Mouse (Mus musculus): Measurements from ENCODE around the gene Lamp1. TPM values are rescaled to one million over a fixed set of nuclear protein-coding genes. Genes with fewer than 3 reads are reported as not detected.

Lamp1 gene
- polyA plus RNA-seq, 1 experiment from 2014 or later = 272 TPM

DNA sequence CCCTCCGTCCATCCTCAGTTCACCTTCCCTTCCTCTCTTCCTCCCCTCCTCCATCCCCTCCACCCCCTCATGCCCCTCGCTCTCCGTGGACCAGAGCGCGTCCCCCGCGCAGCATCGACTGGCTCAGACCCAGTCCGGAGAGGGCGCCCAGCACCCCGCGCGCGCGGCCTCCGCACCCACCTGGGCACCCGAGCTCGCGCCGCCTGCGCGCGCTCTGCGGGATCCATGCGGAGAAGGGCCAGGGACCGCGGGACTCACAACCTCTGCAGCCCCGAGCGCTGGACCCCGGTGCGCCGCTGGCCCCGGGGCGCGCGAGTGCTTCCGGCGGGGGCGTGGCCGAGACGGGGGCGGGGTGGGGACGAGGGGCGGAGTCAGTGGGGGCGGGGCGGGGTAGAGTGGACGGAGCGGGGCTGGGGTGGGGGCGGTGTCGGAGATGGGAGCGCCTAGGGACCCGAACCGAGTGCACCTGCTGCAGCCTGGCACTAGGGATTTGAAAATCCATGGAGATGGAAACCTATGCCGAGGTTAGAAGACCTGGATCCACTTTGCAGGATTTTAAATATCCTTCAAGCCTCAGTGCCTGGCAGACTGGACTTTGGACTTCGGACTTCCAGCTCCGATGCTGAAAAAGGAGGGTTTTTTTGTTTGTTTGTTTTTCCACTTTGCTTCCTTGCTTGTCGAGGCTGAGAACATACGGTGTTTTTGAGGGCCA is 41.5 kb downstream of the Lamp1 start, which contains the start of gene Grtp1:
Grtp1 (minus strand) TSS at position 320 of the 712 bp plus-strand sequence.
- H3K9me3 ChIP-seq (ENCODE audit: control insufficient read depth, low read depth, low read length) = no peaks in the 10 kb centered on the region
- peak; percentile 70 for ATAC-seq (ENCODE audit: insufficient number of reproducible peaks, insufficient read depth, low FRiP score, low read depth)
- peak within 1 kb of the TSS; percentile 77 for H3K4me2 ChIP-seq (replicated peaks; ENCODE audit: low read depth, low read length)
- no peaks in the 10 kb centered on the region for H3K36me3 ChIP-seq (ENCODE audit: control insufficient read depth, insufficient read depth, low read length)
- no peak within 1 kb of the TSS; the same call in 1 of the 2 replicates for H3K27ac ChIP-seq (ENCODE audit: low read length)
- H3K9ac ChIP-seq (replicated peaks; ENCODE audit: low read depth, low read length) = peak within 1 kb of the TSS; percentile 36; the same call in 1 of the 2 replicates
- peak within 1 kb of the TSS; percentile 79 for H3K4me3 ChIP-seq (ENCODE audit: low read depth, low read length)
- peaks cover 5% of the 10 kb centered on the region; the same call in 1 of the 2 replicates for H3K4me1 ChIP-seq (ENCODE audit: control insufficient read depth, insufficient read depth, low read length)
- H3K27me3 ChIP-seq (ENCODE audit: control insufficient read depth, insufficient read depth, low read length) = no peaks in the 10 kb centered on the region
- WGBS = under 1% methylated on average over 54 of the region's 58 CpGs

DNA sequence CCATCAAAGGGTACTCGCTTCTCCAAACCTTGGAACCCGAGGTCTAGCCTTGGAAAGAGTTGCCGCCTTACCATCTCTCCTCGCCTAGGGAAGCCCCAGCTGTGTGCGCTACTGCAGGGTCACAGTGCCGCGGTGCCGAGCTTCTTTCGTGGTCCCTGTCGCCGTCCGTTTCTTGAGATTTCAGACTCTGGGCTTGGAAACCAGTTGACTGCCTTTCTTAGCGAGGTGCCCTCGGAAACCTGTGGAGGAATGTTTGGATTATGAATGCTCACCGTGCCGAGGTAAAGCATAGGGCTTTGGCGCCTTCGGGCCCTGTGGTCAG is 42.0 kb downstream of the Lamp1 start:
- ATAC-seq (ENCODE audit: insufficient number of reproducible peaks, insufficient read depth, low FRiP score, low read depth) = no peak
- no peaks in the 10 kb centered on the region for H3K27me3 ChIP-seq (ENCODE audit: control insufficient read depth, insufficient read depth, low read length)
- H3K9me3 ChIP-seq (ENCODE audit: control insufficient read depth, low read depth, low read length) = no peaks in the 10 kb centered on the region
- H3K4me2 ChIP-seq (replicated peaks; ENCODE audit: low read depth, low read length) = peak overlapping the region; percentile 77
- H3K4me3 ChIP-seq (ENCODE audit: low read depth, low read length) = peak overlapping the region; percentile 79
- no peaks in the 10 kb centered on the region for H3K36me3 ChIP-seq (ENCODE audit: control insufficient read depth, insufficient read depth, low read length)
- peaks cover 5% of the 10 kb centered on the region; the same call in 1 of the 2 replicates for H3K4me1 ChIP-seq (ENCODE audit: control insufficient read depth, insufficient read depth, low read length)
- no peak overlapping the region; the same call in 1 of the 2 replicates for H3K27ac ChIP-seq (ENCODE audit: low read length)
- WGBS = 2% methylated on average over 18 of the region's 18 CpGs
- H3K9ac ChIP-seq (replicated peaks; ENCODE audit: low read depth, low read length) = no peak overlapping the region

DNA sequence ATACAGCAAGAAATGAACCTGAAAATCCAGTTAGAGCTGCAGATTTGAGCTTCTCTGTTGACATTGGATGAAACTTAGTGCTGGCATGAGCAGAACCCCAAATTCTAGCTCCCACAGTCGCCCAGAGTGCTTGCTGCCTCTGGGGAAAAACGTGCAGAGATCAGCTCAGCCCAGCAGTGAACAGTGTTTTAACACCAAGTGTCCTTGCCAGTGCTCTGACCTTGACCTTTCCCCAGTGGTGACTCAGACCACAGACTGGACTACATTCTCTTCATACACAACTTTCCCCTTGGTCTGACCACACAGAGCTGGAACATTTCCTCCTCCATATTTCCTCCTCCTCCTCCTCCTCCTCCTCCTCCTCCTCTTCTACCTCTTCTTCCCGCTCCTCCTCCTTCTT is 43.1 kb downstream of the Lamp1 start:
- 55% methylated on average over 3 of the region's 3 CpGs for WGBS
- ATAC-seq (ENCODE audit: insufficient number of reproducible peaks, insufficient read depth, low FRiP score, low read depth) = no peak
- Histone ChIP-seq H3K9ac (replicated peaks; ENCODE audit: low read depth, low read length) (no peak overlapping the region), H3K4me3 (ENCODE audit: low read depth, low read length) (no peak overlapping the region), H3K4me2 (replicated peaks; ENCODE audit: low read depth, low read length) (no peak overlapping the region), H3K27ac (ENCODE audit: low read length) (no peak overlapping the region), H3K4me1 (ENCODE audit: control insufficient read depth, insufficient read depth, low read length) (peaks cover 5% of the 10 kb centered on the region; the same call in 1 of the 2 replicates), H3K9me3 (ENCODE audit: control insufficient read depth, low read depth, low read length) (no peaks in the 10 kb centered on the region), H3K36me3 (ENCODE audit: control insufficient read depth, insufficient read depth, low read length) (no peaks in the 10 kb centered on the region), H3K27me3 (ENCODE audit: control insufficient read depth, insufficient read depth, low read length) (no peaks in the 10 kb centered on the region)

DNA sequence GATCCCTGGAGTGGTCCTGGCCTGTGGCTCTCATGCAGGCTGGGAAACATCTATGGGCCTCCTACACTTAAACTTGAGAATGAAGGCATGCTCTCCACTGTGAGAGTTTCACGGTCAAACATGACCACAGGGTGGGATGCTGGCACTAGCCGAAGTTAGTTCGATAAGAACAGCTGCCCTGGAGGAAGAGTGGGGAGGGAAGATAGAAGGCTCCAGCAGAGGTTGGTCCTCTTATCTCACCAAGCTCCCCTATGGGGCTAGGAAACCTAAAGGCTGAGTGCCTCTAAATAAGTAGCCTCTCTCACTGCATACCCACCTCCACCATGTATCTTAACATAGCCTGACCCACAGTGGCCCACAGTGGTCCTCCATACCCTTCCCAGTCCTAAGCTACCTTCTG is 43.8 kb downstream of the Lamp1 start:
- ATAC-seq (ENCODE audit: insufficient number of reproducible peaks, insufficient read depth, low FRiP score, low read depth) = no peak
- 86% methylated on average over 3 of the region's 3 CpGs for WGBS
- H3K36me3 ChIP-seq (ENCODE audit: control insufficient read depth, insufficient read depth, low read length) = no peaks in the 10 kb centered on the region

DNA sequence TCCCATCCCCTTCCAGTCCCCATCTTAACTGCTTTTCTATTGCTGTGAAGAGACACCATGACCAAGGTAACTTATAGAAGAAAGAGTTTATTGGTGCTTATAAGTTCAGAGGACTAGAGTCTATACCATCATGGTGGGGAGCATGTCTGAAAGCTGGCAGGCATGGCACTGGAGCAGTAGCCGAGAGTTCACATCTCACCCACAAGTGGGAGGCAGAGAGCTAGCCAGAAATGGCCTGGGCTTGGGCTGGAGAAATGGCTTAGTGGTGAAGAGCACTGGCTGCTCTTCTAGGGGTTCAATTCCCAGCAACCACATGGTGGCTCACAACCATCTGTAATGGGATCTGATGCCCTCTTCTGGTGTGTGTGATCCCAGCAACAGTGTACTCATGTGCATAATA is 44.5 kb downstream of the Lamp1 start:
- Histone ChIP-seq H3K4me2 (replicated peaks; ENCODE audit: low read depth, low read length) (no peak overlapping the region), H3K4me1 (ENCODE audit: control insufficient read depth, insufficient read depth, low read length) (peaks cover 5% of the 10 kb centered on the region; the same call in 1 of the 2 replicates), H3K9me3 (ENCODE audit: control insufficient read depth, low read depth, low read length) (no peaks in the 10 kb centered on the region), H3K4me3 (ENCODE audit: low read depth, low read length) (no peak overlapping the region), H3K36me3 (ENCODE audit: control insufficient read depth, insufficient read depth, low read length) (no peaks in the 10 kb centered on the region), H3K9ac (replicated peaks; ENCODE audit: low read depth, low read length) (no peak overlapping the region), H3K27me3 (ENCODE audit: control insufficient read depth, insufficient read depth, low read length) (no peaks in the 10 kb centered on the region), H3K27ac (ENCODE audit: low read length) (no peak overlapping the region)
- WGBS = 50% methylated on average over 1 of the region's 1 CpGs
- ATAC-seq (ENCODE audit: insufficient number of reproducible peaks, insufficient read depth, low FRiP score, low read depth) = no peak

More for the DNA sequence above, 43.8 kb downstream of the Lamp1 start:
- H3K9me3 ChIP-seq (ENCODE audit: control insufficient read depth, low read depth, low read length) = no peaks in the 10 kb centered on the region
- no peak overlapping the region for H3K4me3 ChIP-seq (ENCODE audit: low read depth, low read length)
- no peaks in the 10 kb centered on the region for H3K27me3 ChIP-seq (ENCODE audit: control insufficient read depth, insufficient read depth, low read length)
- H3K4me1 ChIP-seq (ENCODE audit: control insufficient read depth, insufficient read depth, low read length) = peaks cover 5% of the 10 kb centered on the region; the same call in 1 of the 2 replicates
- H3K9ac ChIP-seq (replicated peaks; ENCODE audit: low read depth, low read length) = no peak overlapping the region
- no peak overlapping the region for H3K27ac ChIP-seq (ENCODE audit: low read length)
- no peak overlapping the region for H3K4me2 ChIP-seq (replicated peaks; ENCODE audit: low read depth, low read length)

DNA sequence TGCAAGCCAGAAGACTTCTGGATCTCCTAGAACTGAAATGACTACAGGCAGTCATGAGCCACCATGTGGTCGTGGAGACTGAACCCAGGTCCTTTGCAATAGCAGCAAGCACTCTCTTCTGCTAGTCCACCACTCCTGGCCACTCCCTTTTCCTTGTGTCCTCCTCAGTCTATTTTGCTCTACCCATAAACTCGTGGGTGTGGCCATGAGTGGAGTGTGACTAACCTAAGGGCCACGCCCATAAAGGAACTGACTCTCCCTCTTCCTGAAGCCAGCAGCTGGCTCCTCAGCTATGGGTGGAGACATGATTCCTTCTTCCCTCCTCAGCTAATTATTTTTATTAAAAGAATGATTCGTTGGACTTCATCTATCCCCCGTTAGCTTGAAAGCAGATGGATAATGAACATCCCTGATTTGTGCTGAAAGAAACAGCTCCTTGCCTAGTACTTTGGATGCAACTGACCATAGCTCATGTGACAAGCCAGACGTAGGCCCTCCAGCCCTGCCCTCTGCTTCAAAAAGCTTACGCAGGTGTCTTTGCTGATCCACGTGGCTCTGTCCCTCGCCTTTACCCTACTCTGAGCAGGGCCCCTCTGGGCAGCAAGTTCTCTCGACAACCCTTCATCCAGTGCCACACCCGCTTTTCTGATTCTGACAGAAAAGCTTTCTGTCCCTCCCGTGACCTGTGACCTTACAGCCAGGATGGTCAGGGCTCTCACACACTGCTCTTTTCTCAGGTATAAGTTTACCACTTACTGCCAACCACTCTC is 45.6 kb downstream of the Lamp1 start:
- H3K4me3 ChIP-seq (ENCODE audit: low read depth, low read length) = no peak overlapping the region
- no peak; the same call in 1 of the 2 replicates for ATAC-seq (ENCODE audit: insufficient number of reproducible peaks, insufficient read depth, low FRiP score, low read depth)
- H3K4me1 ChIP-seq (ENCODE audit: control insufficient read depth, insufficient read depth, low read length) = peaks cover 5% of the 10 kb centered on the region; the same call in 1 of the 2 replicates
- 59% methylated on average over 12 of the region's 12 CpGs for WGBS
- H3K27me3 ChIP-seq (ENCODE audit: control insufficient read depth, insufficient read depth, low read length) = no peaks in the 10 kb centered on the region
- H3K36me3 ChIP-seq (ENCODE audit: control insufficient read depth, insufficient read depth, low read length) = no peaks in the 10 kb centered on the region
- no peak overlapping the region for H3K4me2 ChIP-seq (replicated peaks; ENCODE audit: low read depth, low read length)
- no peaks in the 10 kb centered on the region for H3K9me3 ChIP-seq (ENCODE audit: control insufficient read depth, low read depth, low read length)
- no peak overlapping the region; the same call in 1 of the 2 replicates for H3K27ac ChIP-seq (ENCODE audit: low read length)
- H3K9ac ChIP-seq (replicated peaks; ENCODE audit: low read depth, low read length) = no peak overlapping the region

DNA sequence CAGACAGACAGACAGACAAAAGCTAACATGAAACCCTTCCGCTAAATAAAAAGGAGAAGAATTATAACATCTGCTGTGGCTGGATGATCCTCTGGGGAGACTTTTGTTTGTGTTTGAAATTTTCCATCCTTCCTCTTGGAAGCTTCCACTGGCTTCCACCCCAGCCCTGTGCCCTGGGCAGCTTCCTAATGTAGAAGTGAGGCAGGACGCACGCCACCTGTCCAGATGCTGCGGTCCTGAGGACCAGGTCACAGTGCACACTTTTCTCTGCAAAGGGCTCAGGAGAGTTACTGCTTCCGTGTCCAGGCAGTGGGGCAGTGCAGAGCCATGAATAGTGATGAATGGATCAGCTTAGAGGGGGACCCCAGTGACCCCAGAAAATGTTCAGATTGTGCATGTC is 46.4 kb downstream of the Lamp1 start:
- Histone ChIP-seq H3K4me3 (ENCODE audit: low read depth, low read length) (no peak overlapping the region), H3K9me3 (ENCODE audit: control insufficient read depth, low read depth, low read length) (no peaks in the 10 kb centered on the region), H3K4me2 (replicated peaks; ENCODE audit: low read depth, low read length) (no peak overlapping the region), H3K27ac (ENCODE audit: low read length) (no peak overlapping the region; the same call in 1 of the 2 replicates), H3K9ac (replicated peaks; ENCODE audit: low read depth, low read length) (no peak overlapping the region), H3K27me3 (ENCODE audit: control insufficient read depth, insufficient read depth, low read length) (no peaks in the 10 kb centered on the region), H3K4me1 (ENCODE audit: control insufficient read depth, insufficient read depth, low read length) (peaks cover 5% of the 10 kb centered on the region; the same call in 1 of the 2 replicates), H3K36me3 (ENCODE audit: control insufficient read depth, insufficient read depth, low read length) (no peaks in the 10 kb centered on the region)
- ATAC-seq (ENCODE audit: insufficient number of reproducible peaks, insufficient read depth, low FRiP score, low read depth) = no peak
- WGBS = 73% methylated on average over 5 of the region's 5 CpGs

DNA sequence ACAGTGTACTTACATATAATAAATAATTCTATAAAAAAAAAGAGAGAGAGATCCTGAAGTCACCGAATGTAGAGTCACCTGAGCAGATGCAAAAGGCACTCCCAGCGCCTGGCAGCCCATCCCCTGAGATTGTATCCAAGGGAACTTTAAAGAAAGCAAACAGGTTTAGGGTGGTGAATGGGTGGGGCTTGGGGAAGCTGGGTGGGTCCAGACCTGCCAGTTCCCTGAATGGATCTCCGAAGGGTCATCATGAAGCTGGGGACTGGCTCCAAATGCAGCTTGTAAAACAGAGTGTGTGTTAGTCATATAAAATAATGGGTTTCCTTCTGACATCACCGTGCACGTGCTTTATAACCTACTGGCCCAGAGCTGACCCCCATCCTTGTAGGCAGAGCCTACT is 47.3 kb downstream of the Lamp1 start:
- H3K27ac ChIP-seq (ENCODE audit: low read length) = no peak overlapping the region
- H3K9me3 ChIP-seq (ENCODE audit: control insufficient read depth, low read depth, low read length) = no peaks in the 10 kb centered on the region
- H3K4me1 ChIP-seq (ENCODE audit: control insufficient read depth, insufficient read depth, low read length) = peaks cover 5% of the 10 kb centered on the region; the same call in 1 of the 2 replicates
- 32% methylated on average over 5 of the region's 5 CpGs for WGBS
- no peaks in the 10 kb centered on the region for H3K27me3 ChIP-seq (ENCODE audit: control insufficient read depth, insufficient read depth, low read length)
- H3K9ac ChIP-seq (replicated peaks; ENCODE audit: low read depth, low read length) = no peak overlapping the region
- no peaks in the 10 kb centered on the region for H3K36me3 ChIP-seq (ENCODE audit: control insufficient read depth, insufficient read depth, low read length)
- no peak overlapping the region for H3K4me3 ChIP-seq (ENCODE audit: low read depth, low read length)
- H3K4me2 ChIP-seq (replicated peaks; ENCODE audit: low read depth, low read length) = no peak overlapping the region
- peak; percentile 38; the same call in 1 of the 2 replicates for ATAC-seq (ENCODE audit: insufficient number of reproducible peaks, insufficient read depth, low FRiP score, low read depth)

All from stomach, embryonic 14.5 days (tissue).